33 mouse cellular contexts compared by ENCODE assay signal in the genomic region with DNA sequence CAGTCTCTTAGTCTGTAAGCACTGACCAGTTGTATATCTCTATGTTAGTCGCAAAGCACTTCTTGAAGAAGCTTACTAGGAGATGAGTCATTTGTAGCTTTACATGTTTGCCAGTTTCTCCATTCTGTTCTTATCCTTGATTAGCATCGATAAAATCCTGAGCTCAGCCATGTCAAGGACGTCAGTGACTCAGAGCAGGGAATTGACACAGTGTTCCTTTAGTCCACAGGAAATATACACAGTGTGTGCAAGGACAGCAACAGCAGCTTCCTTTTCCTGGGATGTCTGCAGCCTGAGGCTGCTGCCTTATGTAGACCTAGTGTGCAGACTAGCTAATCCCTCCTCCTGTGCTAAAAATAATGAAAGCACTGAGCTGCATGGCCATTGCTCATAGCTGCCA. TPM values are rescaled to one million over a fixed set of nuclear protein-coding genes. Genes with fewer than 3 reads are reported as not detected.
DNase-seq lines count a peak whose midpoint lies in the region; ATAC-seq and TF ChIP-seq lines count a peak whose summit lies in the region.
"Had no signal": no experiment of that assay in that cellular context is flagged by ENCODE, and none has a peak within 500 bp of the region (broad histone marks: within the 10 kb centered on the region; RNA-seq: fewer than 3 reads in every experiment).

No protein-coding gene starts in this region.

- peaks cover 82% of the 10 kb centered on the region for H3K36me3 ChIP-seq in megakaryocyte, embryonic 14.5 days (replicated peaks; ENCODE audit: low read length)
- H3K36me3 ChIP-seq in kidney, embryonic 14.5 days (ENCODE audit: control insufficient read depth, insufficient read depth, low read length) = peaks cover 33% of the 10 kb centered on the region

- H3K4me2 ChIP-seq in kidney, embryonic 14.5 days (replicated peaks; ENCODE audit: low read depth, low read length) = no peak overlapping the region
- H3K4me2 ChIP-seq: embryonic facial prominence, embryonic 12.5 days; forebrain, embryonic 12.5 days; heart, embryonic 11.5 days; intestine, embryonic 15.5 days; limb, embryonic 13.5 days; midbrain, embryonic 15.5 days; neural tube, embryonic 13.5 days; stomach, embryonic 15.5 days had no signal

- no peak for TF ChIP-seq POLR2A in bone marrow macrophage, adult 2 months (IDR thresholded peaks at IDR 0.05; ENCODE audit: borderline replicate concordance, low read depth, low read length)

- ATAC-seq in megakaryocyte, adult 5-6 weeks (ENCODE audit: poor library complexity, severe bottlenecking) = no peak
- ATAC-seq in kidney, embryonic 14.5 days (ENCODE audit: low FRiP score, low TSS enrichment) = no peak
- ATAC-seq: CD4-positive, CD25-positive, alpha-beta regulatory T cell, adult 4 months; hindbrain, embryonic 16.5 days; intestine, embryonic 15.5 days; midbrain, embryonic 15.5 days; Patski had no signal

- peak overlapping the region; percentile 50 for H3K27ac ChIP-seq in bone marrow macrophage, adult 2 months (ENCODE audit: insufficient read depth, low read depth, low read length)
- no peak overlapping the region for H3K27ac ChIP-seq in kidney, embryonic 14.5 days (ENCODE audit: low read depth, low read length)
- H3K27ac ChIP-seq: embryonic facial prominence, embryonic 12.5 days; forebrain, embryonic 12.5 days; gastrocnemius, adult 2 months; hindbrain, embryonic 10.5 days; intestine, embryonic 15.5 days; limb, embryonic 13.5 days; midbrain, embryonic 15.5 days; neural tube, embryonic 13.5 days; stomach, embryonic 15.5 days had no signal

- no peak for TF ChIP-seq CTCF in bone marrow macrophage, adult 2 months (IDR thresholded peaks at IDR 0.05; ENCODE audit: low read depth, low read length)

- H3K9me3 ChIP-seq in megakaryocyte, embryonic 14.5 days = no peaks in the 10 kb centered on the region
- H3K9me3 ChIP-seq in kidney, embryonic 14.5 days (ENCODE audit: control insufficient read depth, low read length) = no peaks in the 10 kb centered on the region
- H3K9me3 ChIP-seq: embryonic facial prominence, embryonic 12.5 days; forebrain, embryonic 12.5 days; hindbrain, embryonic 10.5 days; intestine, embryonic 15.5 days; limb, embryonic 13.5 days; midbrain, embryonic 15.5 days; neural tube, embryonic 13.5 days; stomach, embryonic 15.5 days had no signal

- H3K4me1 ChIP-seq in megakaryocyte, embryonic 14.5 days = peaks cover 7% of the 10 kb centered on the region
- peaks cover 4% of the 10 kb centered on the region; the same call in 1 of the 2 replicates for H3K4me1 ChIP-seq in bone marrow macrophage, adult 2 months (ENCODE audit: control insufficient read depth, insufficient read depth, low read length)
- no peaks in the 10 kb centered on the region for H3K4me1 ChIP-seq in kidney, embryonic 14.5 days (ENCODE audit: control insufficient read depth, insufficient read depth, low read length)
- H3K4me1 ChIP-seq: embryonic facial prominence, embryonic 12.5 days; forebrain, embryonic 12.5 days; hindbrain, embryonic 10.5 days; intestine, embryonic 15.5 days; limb, embryonic 13.5 days; midbrain, embryonic 15.5 days; neural tube, embryonic 13.5 days; stomach, embryonic 15.5 days had no signal

- H3K27me3 ChIP-seq in megakaryocyte, embryonic 14.5 days (replicated peaks) = no peaks in the 10 kb centered on the region
- no peaks in the 10 kb centered on the region for H3K27me3 ChIP-seq in kidney, embryonic 14.5 days (ENCODE audit: control insufficient read depth, insufficient read depth, low read length)
- H3K27me3 ChIP-seq: embryonic facial prominence, embryonic 12.5 days; forebrain, embryonic 12.5 days; intestine, embryonic 15.5 days; limb, embryonic 13.5 days; midbrain, embryonic 15.5 days; neural tube, embryonic 13.5 days; Patski; stomach, embryonic 15.5 days had no signal

- H3K4me3 ChIP-seq in megakaryocyte, embryonic 14.5 days (replicated peaks) = peak overlapping the region; percentile 42
- no peak overlapping the region for H3K4me3 ChIP-seq in bone marrow macrophage, adult 2 months (ENCODE audit: insufficient read depth, low read length)
- no peak overlapping the region for H3K4me3 ChIP-seq in kidney, embryonic 14.5 days (ENCODE audit: low read length)
- H3K4me3 ChIP-seq: embryonic facial prominence, embryonic 12.5 days; forebrain, embryonic 12.5 days; gastrocnemius, adult 2 months; hindbrain, embryonic 10.5 days; intestine, embryonic 15.5 days; limb, embryonic 13.5 days; midbrain, embryonic 15.5 days; myocyte; neural tube, embryonic 13.5 days; stomach, embryonic 15.5 days had no signal

- no peak overlapping the region for H3K9ac ChIP-seq in kidney, embryonic 14.5 days (ENCODE audit: low read depth, low read length)
- H3K9ac ChIP-seq: embryonic facial prominence, embryonic 12.5 days; forebrain, embryonic 12.5 days; intestine, embryonic 15.5 days; limb, embryonic 13.5 days; midbrain, embryonic 15.5 days; neural tube, embryonic 13.5 days; stomach, embryonic 15.5 days had no signal

- DNase-seq in adrenal gland, adult 2 months = peak; percentile 75
- no peak for DNase-seq in thymus, postnatal 14 days
- no peak for DNase-seq in cerebellum, adult 8-10 months
- DNase-seq: cerebellum, adult 18-20 months; cerebellum, postnatal 25 days; gastrocnemius, adult 2 months; kidney, adult 9 months; kidney, postnatal 36 days; lung, adult 18-20 months; thymus, postnatal 36 days had no signal

- 80% methylated on average over 3 of the region's 3 CpGs for WGBS in kidney, embryonic 14.5 days

RNA-seq across cellular contexts. Expression of gene Cenpq, which starts 13.7 kb away (rescaled TPM):
- 0.86 TPM in 1 of 2 replicates, not detected in the other for polyA plus RNA-seq in megakaryocyte, embryonic 14.5 days (2012; ENCODE audit: insufficient read depth, low replicate concordance)
- 36.4 and 36.6 TPM in 2 replicates for total RNA-seq in megakaryocyte, adult 5-6 weeks (2015)
- total RNA-seq in megakaryocyte, adult 5-6 weeks (2017) = 50.7 and 51.3 TPM in 2 replicates
- 1 to 10 TPM; 7.8 to 8.7 TPM for total RNA-seq in adrenal gland, adult 2 months (2021)
- polyA plus RNA-seq in adrenal gland, adult 2 months (2012; rRNA removed) = 0.29 and 0.65 TPM in 2 replicates
- polyA plus RNA-seq in bone marrow macrophage, adult 2 months (2012; ENCODE audit: insufficient read depth, insufficient read length, missing spikeins) = 11.4 and 14.2 TPM in 2 replicates
- 33.8 and 47.9 TPM in 2 replicates for polyA plus RNA-seq in kidney, embryonic 14.5 days (2014; fragmentation: Nextera tagmentation; extraction: Ambion mirVana)

RNA-seq across cellular contexts. Expression of gene Mut, which starts 14.0 kb away (rescaled TPM):
- polyA plus RNA-seq in megakaryocyte, embryonic 14.5 days (2012; ENCODE audit: insufficient read depth, low replicate concordance) = 3.5 TPM in 1 of 2 replicates, not detected in the other
- 9.7 and 12.3 TPM in 2 replicates for total RNA-seq in megakaryocyte, adult 5-6 weeks (2015)
- total RNA-seq in megakaryocyte, adult 5-6 weeks (2017) = 17.6 and 18.6 TPM in 2 replicates
- 100 to 1,000 TPM; 164 to 177 TPM for total RNA-seq in adrenal gland, adult 2 months (2021)
- 10.1 and 11.4 TPM in 2 replicates for polyA plus RNA-seq in adrenal gland, adult 2 months (2012; rRNA removed)
- polyA plus RNA-seq in bone marrow macrophage, adult 2 months (2012; ENCODE audit: insufficient read depth, insufficient read length, missing spikeins) = 21.1 and 22.0 TPM in 2 replicates
- 29.6 and 49.3 TPM in 2 replicates for polyA plus RNA-seq in kidney, embryonic 14.5 days (2014; fragmentation: Nextera tagmentation; extraction: Ambion mirVana)

RNA-seq across cellular contexts. Expression of gene Glyatl3, which starts 34.4 kb away (rescaled TPM):
- not detected in 2 replicates for polyA plus RNA-seq in megakaryocyte, embryonic 14.5 days (2012; ENCODE audit: insufficient read depth, low replicate concordance)
- not detected in 2 replicates for total RNA-seq in megakaryocyte, adult 5-6 weeks (2015)
- not detected in 2 replicates for total RNA-seq in megakaryocyte, adult 5-6 weeks (2017)
- not detected for total RNA-seq in adrenal gland, adult 2 months (2021)
- polyA plus RNA-seq in adrenal gland, adult 2 months (2012; rRNA removed) = not detected in 2 replicates
- polyA plus RNA-seq in bone marrow macrophage, adult 2 months (2012; ENCODE audit: insufficient read depth, insufficient read length, missing spikeins) = not detected in 2 replicates
- not detected in 2 replicates for polyA plus RNA-seq in kidney, embryonic 14.5 days (2014; fragmentation: Nextera tagmentation; extraction: Ambion mirVana)
- total RNA-seq: adrenal gland, postnatal 4 days; gastrocnemius, adult 2 months; granulocyte monocyte progenitor cell, adult 5-6 weeks; layer of hippocampus, adult 8-10 months; left cerebral cortex, postnatal 25 days had no signal
- polyA plus RNA-seq: CD4-positive, CD25-positive, alpha-beta regulatory T cell, adult 4 months; frontal cortex, adult 2 months; heart, embryonic 11.5 days; heart, postnatal 0 days; hindbrain, embryonic 10.5 days; hindbrain, embryonic 16.5 days; intestine, embryonic 15.5 days; limb, embryonic 13.5 days; midbrain, embryonic 15.5 days; myocyte; neural tube, embryonic 13.5 days; Patski; stomach, embryonic 15.5 days had no signal
